Mouse (Mus musculus) liver, embryonic 14.5 days (tissue): Measurements from ENCODE around the gene Kng1. TPM values are rescaled to one million over a fixed set of nuclear protein-coding genes. Genes with fewer than 3 reads are reported as not detected.
A peak's percentile ranks its signal among the peaks of the same experiment; 100 is the strongest.
"Not testable (repeated sequence)": the region's sequence is repeated elsewhere in the genome, so short reads cannot be mapped to it uniquely, and the experiment has no call there.

Source experiments
- ATAC-seq: fragments of 200-750 bp; cut with Nextera tagmentation; 2 replicates; pipeline ENCODE4 v1.8.0; 2017; ENCODE audit warnings: moderate number of reproducible peaks, mild to moderate bottlenecking, moderate library complexity; ENCODE audit not compliant: insufficient read depth
- DNase-seq, 3 experiments: peaks; one replicate each; pipeline ENCODE4 v3.0.0-alpha.2; 2012 to 2013; ENCODE audit warnings: low read depth in 3 of 3, low spot score in 3 of 3
- H3K27ac ChIP-seq: fragments of 300-500 bp; sonication (generic); 2 replicates; pipeline ENCODE4 v1.5.1; 2014; ENCODE audit warnings: moderate library complexity, mild to moderate bottlenecking, control low read depth, inconsistent platforms
- H3K27me3 ChIP-seq: fragments of 300-500 bp; sonication (generic); 2 replicates; pipeline ENCODE4 v1.6.1; 2014; ENCODE audit warnings: mild to moderate bottlenecking, low read length, moderate library complexity; ENCODE audit not compliant: control insufficient read depth, insufficient read depth
- H3K36me3 ChIP-seq: fragments of 300-500 bp; sonication (generic); replicated peaks from 2 replicates; pipeline ENCODE4 v1.6.1; 2014; ENCODE audit warnings: low read depth; ENCODE audit not compliant: control insufficient read depth, insufficient read depth
- H3K4me1 ChIP-seq, 2 experiments: fragments of 200-500 bp in 1 of 2; fragments of 300-500 bp in 1 of 2; sonication (generic) in 1 of 2; replicated peaks; 2 replicates each; pipeline ENCODE4 v1.6.1; 2012 to 2014; ENCODE audit warnings: antibody characterized with exemption in 1 of 2, inconsistent platforms in 1 of 2, low read length in 1 of 2; ENCODE audit not compliant: control insufficient read depth in 2 of 2, insufficient read depth in 2 of 2
- H3K4me2 ChIP-seq: fragments of 300-500 bp; sonication (generic); 2 replicates; pipeline ENCODE4 v1.6.1; 2014; ENCODE audit warnings: low read depth, mild to moderate bottlenecking, control low read depth, moderate library complexity
- H3K4me3 ChIP-seq, 2 experiments: fragments of 200-500 bp in 1 of 2; fragments of 300-500 bp in 1 of 2; sonication (generic) in 1 of 2; 2 replicates each; pipeline ENCODE4 v1.5.1; 2012 to 2014; ENCODE audit warnings: low read depth in 2 of 2, low read length in 2 of 2, mild to moderate bottlenecking in 2 of 2, control low read depth in 1 of 2, inconsistent platforms in 1 of 2, moderate library complexity in 1 of 2; ENCODE audit not compliant: insufficient read depth in 1 of 2
- H3K9ac ChIP-seq: fragments of 300-500 bp; sonication (generic); replicated peaks from 2 replicates; pipeline ENCODE4 v1.6.1; 2014; ENCODE audit warnings: mild to moderate bottlenecking, control low read depth, moderate library complexity
- H3K9me3 ChIP-seq: fragments of 300-500 bp; sonication (generic); 2 replicates; pipeline ENCODE4 v1.6.1; 2016; ENCODE audit warnings: low read length, mixed read lengths; ENCODE audit not compliant: control insufficient read depth
- CTCF ChIP-seq: IDR thresholded peaks from 2 replicates; pipeline ENCODE4 v1.5.1; 2016; ENCODE audit warnings: antibody characterized with exemption, low read depth, control low read depth
- EP300 ChIP-seq: IDR thresholded peaks from 2 replicates; pipeline ENCODE4 v1.6.1; 2016; ENCODE audit warnings: antibody characterized with exemption, low read depth
- WGBS: fragments of 180-500 bp; shearing (Covaris S2); extraction: QIAGEN DNeasy Blood & Tissue Kit; methylation state at CpG from one replicate; pipeline ENCODE4 v1.1.7; 2014; ENCODE audit not compliant: insufficient replicate concordance; 5-methylcytosine and 5-hydroxymethylcytosine counted together
- polyA plus RNA-seq, 2 experiments: library from polyadenylated mRNA; depleted of rRNA in 1 of 2; stranded (reverse) in 1 of 2; unstranded in 1 of 2; fragments of >200 nt; fragmentation: Nextera tagmentation in 1 of 2; extraction: Ambion mirVana in 1 of 2; gene quantifications; 2 replicates each; pipeline versions ENCODE4 v1.2.1 to v1.2.3; 2012 to 2014

The Kng1 gene
- polyA plus RNA-seq (2012; rRNA removed), result 162 and 225 TPM in 2 replicates
- 513 and 583 TPM in 2 replicates for polyA plus RNA-seq (2014; fragmentation: Nextera tagmentation; extraction: Ambion mirVana)

DNA sequence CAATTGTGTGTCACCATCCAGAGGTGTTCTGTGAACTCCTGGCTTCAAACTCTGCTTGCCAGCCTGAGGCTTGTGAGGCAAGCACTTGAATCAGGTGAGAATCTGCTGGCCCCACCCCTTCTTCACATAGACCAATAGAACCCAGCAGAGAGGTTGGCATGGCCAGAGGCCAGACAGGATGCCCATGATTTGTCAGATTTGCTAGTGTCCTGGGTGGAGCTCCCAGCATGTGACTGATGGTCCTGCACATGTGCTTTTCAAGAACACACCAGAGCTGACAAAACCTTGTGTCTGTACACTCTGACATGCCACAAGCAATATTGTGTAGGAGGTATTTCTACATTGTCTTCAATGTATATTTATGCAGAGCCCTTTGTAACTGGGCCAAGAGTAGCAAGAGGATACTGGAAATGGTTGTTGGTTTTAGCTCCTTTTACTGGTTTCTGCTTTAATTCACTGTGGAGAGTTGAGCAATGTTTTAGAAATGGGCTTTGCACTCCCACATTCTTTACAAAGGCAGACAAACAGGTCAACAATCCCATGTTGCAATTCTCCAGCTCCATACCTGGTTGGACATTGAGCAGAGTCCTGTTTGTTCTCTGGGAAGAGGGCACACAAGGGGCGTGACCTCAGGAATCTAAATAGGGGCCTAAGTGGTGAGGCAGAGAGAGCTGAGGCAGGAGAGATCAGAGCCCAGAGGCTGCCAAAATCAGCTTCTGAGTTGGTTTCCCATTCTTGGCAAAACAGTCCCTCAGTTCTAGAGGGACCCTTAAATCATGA, at the start of gene Kng1:
Gene Kng1 (plus strand): TSS at position 198 of the 780 bp plus-strand sequence.
- not testable (repeated sequence) for H3K4me1 ChIP-seq, H3K9ac ChIP-seq, H3K4me2 ChIP-seq, H3K27ac ChIP-seq, H3K27me3 ChIP-seq, H3K36me3 ChIP-seq, H3K9me3 ChIP-seq
- peak within 1 kb of the TSS; percentile 34 to 46 for H3K4me3 ChIP-seq
- whole genome bisulfite sequencing, result 38% methylated on average over 1 of the region's 1 CpGs
- DNase-seq (peak; percentile 23 to 47 (median 30)), ATAC-seq (peak; percentile 78)

DNA sequence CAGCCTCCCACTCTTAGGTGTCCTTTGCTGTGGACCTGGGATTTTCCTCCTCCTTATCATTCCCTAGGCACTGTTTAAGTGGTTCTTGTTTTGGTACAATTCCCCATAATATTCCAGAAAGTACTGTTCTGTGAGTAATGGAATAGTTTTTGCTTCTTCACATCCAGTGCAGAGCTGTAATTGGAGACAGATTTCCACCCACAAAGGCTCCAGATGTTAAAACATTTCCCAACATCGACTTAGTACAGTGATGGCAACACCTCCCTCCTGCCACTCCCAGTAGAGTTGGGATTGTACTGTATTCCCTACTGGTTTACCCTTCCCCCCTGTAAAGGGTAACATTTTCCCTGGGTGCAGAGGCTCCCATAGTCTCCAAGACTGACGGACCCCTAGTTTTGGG, 43.9 kb upstream of the Kng1 start:
- WGBS, result 53% methylated on average over 2 of the region's 2 CpGs
- H3K9me3 ChIP-seq, H3K9ac ChIP-seq, H3K27ac ChIP-seq, H3K4me3 ChIP-seq, DNase-seq, H3K4me2 ChIP-seq, H3K4me1 ChIP-seq, ATAC-seq, H3K36me3 ChIP-seq, H3K27me3 ChIP-seq: not testable (repeated sequence)

DNA sequence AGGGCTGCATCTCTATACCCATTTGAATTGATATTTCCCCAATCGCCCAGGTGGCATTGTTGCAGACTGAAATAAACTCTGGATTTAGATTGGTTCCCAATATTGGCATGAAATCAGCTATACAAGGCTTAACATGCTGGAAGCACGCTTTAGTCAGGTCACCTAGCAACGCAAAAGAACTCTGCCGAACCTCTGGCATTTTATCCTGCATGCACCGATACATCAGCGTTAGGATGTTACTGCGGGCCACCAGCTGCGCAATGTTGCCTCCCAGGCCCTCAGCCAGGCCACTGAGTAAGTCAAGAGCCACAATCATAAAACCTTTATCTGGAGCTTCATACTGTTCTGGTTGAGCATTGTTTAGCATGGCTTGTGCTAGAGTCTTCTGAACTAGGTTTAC, 43.0 kb upstream of the Kng1 start:
- not testable (repeated sequence) for H3K4me1 ChIP-seq, DNase-seq, ATAC-seq, H3K9ac ChIP-seq, H3K9me3 ChIP-seq, H3K4me2 ChIP-seq, H3K36me3 ChIP-seq, H3K27me3 ChIP-seq, H3K4me3 ChIP-seq, H3K27ac ChIP-seq
- 79% methylated on average over 8 of the region's 8 CpGs for WGBS

DNA sequence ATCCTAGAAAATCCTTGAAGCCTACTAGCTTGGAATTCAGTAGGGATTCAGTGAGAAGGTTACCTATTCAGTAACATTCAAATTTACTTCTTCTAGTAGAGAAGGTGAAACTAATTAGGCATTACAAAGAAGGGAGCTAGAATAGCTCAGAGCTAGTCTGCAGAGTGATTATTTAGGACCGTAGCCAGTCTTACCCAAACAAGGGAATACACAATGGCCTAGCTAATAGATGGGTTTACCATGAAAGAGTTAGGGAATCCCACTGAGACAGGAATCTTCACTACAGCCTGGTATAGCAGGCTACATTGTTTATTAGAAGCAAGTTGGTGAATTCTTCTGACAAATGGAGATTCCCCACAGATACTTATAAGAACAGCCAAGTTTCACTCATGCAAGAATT, 37.1 kb upstream of the Kng1 start:
- H3K4me2 ChIP-seq, H3K27ac ChIP-seq, ATAC-seq, H3K36me3 ChIP-seq, H3K9me3 ChIP-seq, H3K9ac ChIP-seq, H3K4me1 ChIP-seq, DNase-seq, H3K27me3 ChIP-seq, H3K4me3 ChIP-seq: not testable (repeated sequence)
- 42% methylated on average over 1 of the region's 1 CpGs for WGBS

DNA sequence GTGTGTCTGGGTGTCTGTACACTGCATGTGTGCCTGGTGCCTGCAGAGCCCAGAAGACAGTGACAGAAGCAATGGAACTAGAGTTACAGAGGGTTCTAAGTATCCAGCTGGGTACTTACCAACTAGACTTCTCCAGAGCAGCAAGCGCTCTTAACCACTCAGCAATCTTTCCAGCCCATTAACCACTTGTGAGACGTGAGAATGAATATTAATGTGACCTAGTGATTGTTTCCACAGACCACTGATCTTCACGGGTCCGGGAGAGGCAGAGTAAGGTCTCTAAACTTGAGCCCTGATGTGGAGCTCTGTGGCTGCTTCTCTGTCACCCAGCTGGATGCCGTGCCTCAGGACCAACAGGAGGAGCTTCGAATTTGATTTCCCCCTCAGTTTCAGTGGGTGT, 32.6 kb upstream of the Kng1 start:
- Histone ChIP-seq H3K9ac (no peak overlapping the region), H3K36me3 (no peaks in the 10 kb centered on the region), H3K4me3 (no peak overlapping the region), H3K27me3 (no peaks in the 10 kb centered on the region), H3K9me3 (no peaks in the 10 kb centered on the region), H3K27ac (no peak overlapping the region), H3K4me2 (no peak overlapping the region), H3K4me1 (no peaks in the 10 kb centered on the region)
- TF ChIP-seq CTCF (no peak), EP300 (no peak)
- no peak for ATAC-seq
- 56% methylated on average over 6 of the region's 6 CpGs for WGBS
- DNase-seq, result no peak
